Mouse (Mus musculus) WW6 (cell line): ENCODE measurements at regions not wholly inside any gene's neighbourhood (a gene's known extent, or its start where the extent isn't known, plus 50 kb on each side); places are given as distances from the start of the nearest gene placed in this dataset.
"Not testable (repeated sequence)": the region's sequence is repeated elsewhere in the genome, so short reads cannot be mapped to it uniquely, and the experiment has no call there.

Experiments
- DNase-seq: peaks from one replicate; pipeline ENCODE4 v3.0.0-alpha.2; 2013; ENCODE audit warnings: low read depth, low spot score

DNA sequence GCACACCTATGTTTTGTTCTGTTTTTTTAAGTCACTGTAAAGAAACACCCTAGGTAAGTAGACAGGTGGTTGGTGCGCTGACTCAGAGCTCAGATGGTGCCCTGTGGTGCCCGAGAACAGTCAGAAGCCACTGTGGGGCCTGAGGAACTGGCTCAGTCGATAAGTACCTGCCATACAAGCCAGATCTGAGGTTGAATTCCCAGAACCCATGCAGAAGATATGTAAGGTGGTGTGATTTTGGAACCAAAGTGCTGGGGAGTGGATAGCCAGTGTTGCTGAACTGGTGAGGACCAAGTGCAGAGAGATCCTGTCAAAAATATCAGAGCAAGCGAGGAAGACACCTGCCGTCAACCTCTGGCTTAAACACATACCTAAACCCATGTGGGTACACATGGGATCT lies 65.4 kb downstream of the Chst1 start:
- DNase-seq = no peak

DNA sequence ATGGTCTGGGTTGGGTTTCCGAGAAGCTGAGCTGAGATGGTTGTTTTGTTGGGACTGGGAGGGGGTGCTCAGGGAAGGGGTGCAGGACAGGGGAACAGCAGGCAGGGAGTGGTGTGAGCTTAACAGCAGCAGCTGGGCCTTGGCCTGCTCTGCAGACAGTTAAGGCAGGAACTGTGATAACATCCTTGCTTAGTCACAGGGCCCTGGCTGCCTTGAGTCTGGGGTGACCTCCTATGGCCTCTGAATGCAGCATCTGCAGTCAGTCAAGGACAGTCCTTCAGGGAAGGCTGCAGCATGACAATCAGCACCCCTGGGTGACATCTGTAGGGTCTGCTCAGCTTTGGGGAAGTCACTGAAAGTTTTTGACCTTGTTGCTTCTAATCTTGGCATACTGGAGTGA lies 67.7 kb downstream of the Chst1 start:
- no peak for DNase-seq

DNA sequence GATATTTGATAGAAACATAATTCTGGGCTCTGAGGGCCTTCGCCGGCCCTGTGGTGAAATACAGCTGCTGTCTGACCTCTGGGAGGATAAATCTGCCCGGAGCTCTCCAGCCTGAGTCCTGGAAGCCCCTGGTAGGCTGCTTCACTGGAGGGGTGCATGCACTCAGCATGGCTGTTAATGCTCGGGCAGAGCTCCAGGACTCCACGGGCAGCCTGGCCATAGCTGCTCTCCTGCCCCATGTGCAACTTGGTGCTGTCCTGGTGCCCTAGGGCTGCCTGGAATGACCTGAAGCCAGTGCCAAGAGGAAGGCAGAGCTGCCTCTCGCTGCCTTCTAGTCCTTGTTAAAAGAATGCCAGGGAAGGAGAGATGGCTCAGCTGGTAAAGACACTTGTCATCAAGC lies 68.2 kb downstream of the Chst1 start:
- no peak for DNase-seq

- not testable (repeated sequence) for DNase-seq
Observed at GRCm38 (mm10) chr2:92669431-92670081, 70.0 kb downstream of the Chst1 start.

DNA sequence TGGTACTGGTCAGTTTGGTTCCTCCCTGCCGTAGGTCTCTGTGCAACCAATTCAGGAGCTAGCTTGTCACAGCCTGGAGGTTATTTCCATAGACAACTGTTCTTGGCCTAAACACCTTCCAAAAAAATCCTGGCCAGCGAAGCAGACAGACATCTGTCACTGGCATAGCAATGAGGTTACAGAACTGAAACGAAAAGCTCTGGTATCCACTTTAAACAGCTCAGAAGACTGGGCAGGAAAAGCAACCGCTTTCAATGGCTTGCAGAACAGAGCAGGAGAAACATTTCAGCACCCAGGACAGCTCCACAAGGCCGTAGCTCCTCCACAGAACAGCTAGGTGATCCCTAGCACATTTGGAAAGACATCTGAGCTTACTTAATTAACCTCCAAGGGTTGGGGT lies 72.1 kb downstream of the Chst1 start:
- DNase-seq = no peak

GRCm38 (mm10) chr2:92672106-92672505 lies 72.6 kb downstream of the Chst1 start:
- DNase-seq = no peak

- DNase-seq = no peak
Observed at GRCm38 (mm10) chr2:92673064-92673813, 73.7 kb downstream of the Chst1 start.

- DNase-seq = no peak
Observed at GRCm38 (mm10) chr2:92673931-92674330, 74.4 kb downstream of the Chst1 start.

- DNase-seq = no peak
Observed at GRCm38 (mm10) chr2:92675247-92675646, 75.7 kb downstream of the Chst1 start.

DNA sequence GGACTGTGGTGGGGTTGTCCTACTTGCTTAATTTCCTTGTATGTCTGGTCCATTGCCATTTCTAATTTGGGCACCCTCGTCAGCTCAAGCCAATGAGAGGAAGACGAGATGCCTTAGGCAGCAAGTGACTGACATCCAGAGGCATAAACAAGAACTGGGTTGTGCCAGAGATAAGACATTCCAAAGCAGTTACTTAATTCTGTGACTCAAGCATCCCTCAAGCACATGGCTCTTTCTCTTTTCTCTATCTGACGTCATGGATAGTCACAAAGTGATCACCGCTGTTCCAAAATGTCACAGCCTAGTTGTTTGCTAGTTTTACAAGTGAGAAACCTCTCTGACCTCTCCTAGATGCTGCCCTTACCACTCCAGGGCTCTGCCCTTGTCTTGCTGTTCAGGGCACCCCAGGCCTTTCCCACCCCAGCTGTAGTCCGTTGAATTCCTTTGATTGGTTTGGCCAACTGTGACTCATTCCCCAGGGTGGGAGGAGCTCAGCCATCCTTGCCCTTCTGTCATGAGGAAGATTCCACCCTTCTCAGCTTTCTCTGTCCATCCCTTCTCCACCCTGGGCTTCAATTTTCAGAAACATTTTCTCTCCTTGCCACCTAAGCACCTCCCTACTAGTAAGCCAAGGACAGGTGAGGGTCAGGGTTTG lies 78.9 kb downstream of the Chst1 start:
- no peak for DNase-seq

DNA sequence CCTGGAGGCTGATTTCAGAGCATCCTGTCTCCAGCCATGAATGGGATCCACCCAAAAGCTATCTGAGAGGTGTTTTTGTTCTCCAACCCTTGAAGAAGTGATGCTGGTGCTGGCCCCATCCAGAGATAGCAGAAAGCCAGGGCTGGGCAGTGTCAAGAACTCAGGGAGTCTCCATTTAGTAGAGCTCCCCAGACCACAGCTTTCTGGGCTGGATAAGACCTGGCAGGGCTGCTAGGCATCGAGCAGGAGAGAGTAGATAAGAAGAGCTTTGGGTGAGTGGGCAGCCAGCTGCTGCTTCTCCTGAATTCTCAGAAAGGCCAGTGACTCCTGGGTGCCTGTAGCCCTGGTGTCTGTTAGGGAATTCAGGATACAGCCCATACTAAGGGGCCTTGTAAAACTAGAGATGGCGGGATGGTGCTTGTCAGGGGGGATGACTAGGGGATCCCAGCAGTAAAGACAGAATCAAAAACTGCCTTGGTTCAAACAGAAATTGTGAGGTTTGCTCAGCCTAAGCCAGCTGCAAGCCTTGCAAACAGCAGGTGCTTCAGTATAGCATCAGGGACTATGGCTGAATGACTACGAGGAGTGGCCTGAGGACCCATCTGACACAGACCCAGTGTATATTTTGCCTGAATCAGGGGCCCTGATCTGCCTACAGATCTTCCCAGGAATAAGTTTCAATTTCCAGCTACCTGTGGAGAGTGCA lies 79.6 kb downstream of the Chst1 start:
- no peak for DNase-seq

DNA sequence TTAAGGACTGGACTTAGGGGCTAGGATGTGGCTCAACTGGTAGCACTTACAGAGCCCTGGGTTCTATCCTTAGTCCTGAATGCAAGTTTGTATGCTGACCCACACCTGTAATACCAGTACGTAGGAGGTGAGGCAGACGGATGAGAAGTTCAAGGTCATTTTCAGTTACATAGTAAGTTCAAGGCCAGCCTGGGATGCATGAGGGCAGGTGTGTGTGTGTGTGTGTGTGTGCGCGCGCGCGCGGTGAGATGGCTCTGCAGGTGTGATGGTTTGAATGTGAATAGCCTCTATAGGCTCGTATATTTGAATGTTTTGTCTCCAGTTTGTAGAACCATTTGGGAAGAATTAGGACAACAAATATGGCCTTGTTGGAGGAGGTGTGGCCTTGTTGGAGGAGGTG lies 82.7 kb downstream of the Chst1 start:
- DNase-seq = no peak

GRCm38 (mm10) chr2:92687702-92688101 lies 88.2 kb downstream of the Chst1 start:
- DNase-seq = no peak

DNA sequence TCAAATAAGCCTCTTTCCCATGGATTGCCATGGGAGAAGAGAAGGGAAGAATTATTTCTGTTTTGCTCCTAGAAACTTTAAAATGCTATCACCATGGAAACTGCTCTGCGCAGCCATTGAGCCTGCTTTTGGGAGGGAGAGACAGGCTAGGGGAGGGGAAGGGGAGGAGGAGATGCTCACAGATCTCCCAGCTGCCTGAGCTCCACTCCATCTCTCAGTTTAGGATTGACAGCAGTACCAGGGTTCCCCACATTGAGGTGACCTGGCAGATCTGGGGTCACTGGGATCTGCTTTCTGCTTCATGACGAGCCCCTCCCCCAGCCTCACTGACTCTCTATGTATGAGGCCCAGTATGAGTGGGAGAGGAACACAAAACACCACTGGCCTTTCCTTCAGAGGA lies 89.7 kb downstream of the Chst1 start:
- no peak for DNase-seq

DNA sequence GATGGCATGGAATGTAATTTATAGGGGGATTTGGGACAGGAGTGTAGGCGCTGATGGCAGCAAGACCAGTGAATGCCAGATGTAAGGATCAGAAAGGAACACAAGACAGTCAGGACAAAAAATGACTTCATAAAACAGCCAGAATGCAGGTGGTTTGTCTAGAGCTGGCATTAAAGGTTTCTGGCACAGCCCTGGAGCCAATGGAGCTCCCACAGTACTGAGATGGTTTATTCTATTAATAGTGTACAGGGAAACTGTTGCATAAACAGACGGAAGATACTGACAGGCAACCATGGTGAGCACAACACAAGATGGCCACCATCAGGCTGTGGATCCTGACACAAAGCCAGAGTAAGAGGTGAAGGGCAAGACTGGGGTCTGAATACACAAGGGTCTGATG lies 90.8 kb downstream of the Chst1 start:
- no peak for DNase-seq

- DNase-seq = no peak
Observed at GRCm38 (mm10) chr2:92691438-92691837, 91.9 kb downstream of the Chst1 start.

- no peak for DNase-seq
Observed at GRCm38 (mm10) chr2:92692623-92693022, 93.1 kb downstream of the Chst1 start.

DNA sequence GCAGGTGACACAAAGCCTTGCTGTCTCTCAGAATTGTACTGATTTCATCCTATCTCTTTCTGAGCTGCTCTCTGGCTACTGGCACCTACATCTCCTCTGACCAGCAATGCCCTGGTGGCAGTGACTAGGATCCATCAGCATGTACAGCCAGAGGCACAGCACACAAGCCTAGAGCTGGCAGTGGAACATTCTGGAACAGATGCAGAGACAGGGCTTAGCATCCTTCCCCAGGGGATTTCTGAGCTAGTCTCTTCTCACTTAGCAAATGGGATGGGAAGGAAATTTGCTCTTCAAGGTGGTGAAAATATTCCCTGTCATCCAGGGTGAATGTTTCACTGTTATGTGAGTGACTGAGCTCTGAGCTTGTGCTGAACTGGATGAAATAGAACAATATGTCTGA lies 93.5 kb downstream of the Chst1 start:
- no peak for DNase-seq

DNA sequence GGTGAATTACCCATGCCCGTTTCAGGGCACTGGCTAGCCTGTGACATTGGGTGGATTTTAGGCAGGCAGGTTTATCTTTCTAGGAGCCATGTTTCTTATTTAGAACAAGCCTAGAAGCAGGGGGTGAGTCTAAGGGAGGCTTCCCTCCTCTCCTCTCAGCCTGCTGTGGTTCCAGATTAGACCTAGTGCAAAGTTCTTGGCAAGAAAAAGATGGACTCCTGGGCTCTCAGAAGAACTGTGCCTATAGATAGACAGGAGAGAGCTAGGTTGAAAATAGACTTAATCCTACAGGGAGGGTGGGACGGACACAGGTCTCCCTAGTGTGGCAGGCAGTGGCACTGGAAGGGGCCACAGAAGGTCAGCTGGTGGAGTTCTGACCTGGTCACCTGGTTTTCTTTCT lies 95.3 kb downstream of the Chst1 start:
- no peak for DNase-seq

DNA sequence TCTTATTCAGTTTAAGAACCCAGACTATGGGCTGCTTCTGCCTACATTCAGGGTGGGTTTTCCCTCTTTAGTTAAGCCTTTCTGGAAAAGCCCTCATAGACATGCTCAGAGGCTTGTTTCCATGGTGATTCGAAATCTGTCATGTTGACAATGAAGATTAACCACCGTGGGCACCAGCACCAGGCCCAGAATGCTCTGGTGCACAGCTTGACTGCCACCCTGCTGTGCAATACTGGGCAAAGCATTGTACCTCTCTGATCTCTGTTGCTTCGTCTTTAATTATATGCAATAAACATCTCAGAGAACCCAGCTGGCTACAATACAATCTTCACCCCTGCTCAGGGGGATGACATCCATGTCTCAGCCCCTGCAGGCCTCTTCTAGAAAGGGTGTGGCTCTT lies 96.4 kb downstream of the Chst1 start:
- no peak for DNase-seq

GRCm38 (mm10) chr2:92697721-92698120 lies 98.2 kb downstream of the Chst1 start:
- no peak for DNase-seq

DNA sequence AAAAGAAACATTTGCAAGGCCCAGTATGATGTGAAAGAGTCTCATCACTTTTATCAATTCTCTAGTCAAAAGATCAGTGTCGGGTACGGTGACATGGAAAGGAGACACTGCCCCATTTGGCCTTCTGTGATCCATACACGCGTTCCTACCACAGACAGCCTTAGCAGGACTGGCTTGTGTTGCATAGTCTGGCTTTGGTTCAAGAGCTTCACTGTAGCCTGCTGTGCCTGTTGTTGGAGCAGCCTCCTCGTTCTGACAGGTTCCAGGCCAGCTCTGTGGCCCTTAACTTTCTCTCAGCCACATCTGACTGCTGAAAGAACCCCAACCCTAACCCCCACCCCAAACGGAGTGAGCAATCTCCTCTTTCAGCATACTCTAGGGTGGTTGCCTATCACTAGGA lies 99.9 kb downstream of the Chst1 start:
- DNase-seq = no peak
